Mouse (Mus musculus): ENCODE measurements around the gene Chrm4.

Gene Chrm4

DNA sequence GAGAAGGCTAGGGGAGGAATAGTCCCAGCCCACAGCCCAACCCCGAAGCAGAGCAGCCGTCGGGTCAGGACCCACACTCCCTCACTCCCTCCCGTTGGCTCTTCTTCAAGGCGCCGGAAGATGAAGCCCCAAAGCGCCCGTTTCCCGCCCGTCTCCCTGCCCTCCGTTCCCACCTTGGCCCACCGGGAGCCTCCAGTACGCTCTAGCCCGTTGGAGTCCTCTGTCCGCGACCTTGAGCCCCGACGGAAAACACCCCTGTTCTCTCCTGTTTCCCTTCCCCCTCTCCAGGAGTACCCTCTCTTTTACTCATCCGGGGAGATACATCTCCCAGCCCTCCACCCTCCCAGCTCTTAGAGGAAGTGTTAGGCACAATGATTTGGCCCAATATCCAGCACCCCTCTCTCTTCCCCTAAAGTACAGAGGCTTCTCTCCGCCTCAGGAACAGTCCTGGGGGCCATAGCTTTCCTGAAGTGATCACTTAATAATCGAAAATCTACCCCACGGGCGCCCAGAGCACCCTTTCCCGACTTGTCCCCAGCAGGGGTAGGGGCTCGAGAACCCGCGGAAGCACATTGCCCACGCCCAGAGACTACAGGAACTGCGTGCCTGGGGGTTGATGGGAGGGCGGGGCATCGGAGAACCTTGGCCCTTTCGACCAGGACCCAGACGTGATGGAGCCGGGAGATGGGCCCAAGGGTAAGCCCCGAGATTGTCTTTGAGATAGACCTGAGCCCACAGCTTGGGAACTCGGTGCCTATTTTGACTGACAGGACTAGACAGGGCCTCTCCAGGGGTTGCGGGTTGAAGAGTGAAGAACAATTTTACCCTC is 4.2 kb upstream of the Chrm4 start:
- DNase-seq (ENCODE audit: low spot score in 2 of 2), result no peak

- DNase-seq (ENCODE audit: low spot score in 2 of 2), result peak; percentile 52 to 72
Observed at GRCm38 (mm10) chr2:91923415-91924337, 3.4 kb upstream of the Chrm4 start.

GRCm38 (mm10) chr2:91924726-91925125 is 2.3 kb upstream of the Chrm4 start:
- no peak for DNase-seq (ENCODE audit: low spot score in 2 of 2)

GRCm38 (mm10) chr2:91925442-91925841 is 1.6 kb upstream of the Chrm4 start:
- peak in 1 of 2 experiments; percentile 55 for DNase-seq (ENCODE audit: low spot score in 2 of 2)

- peak; percentile 72 to 78 for DNase-seq (ENCODE audit: low spot score in 2 of 2)
Observed at GRCm38 (mm10) chr2:91927826-91928533, 931 bp downstream of the Chrm4 start.

DNA sequence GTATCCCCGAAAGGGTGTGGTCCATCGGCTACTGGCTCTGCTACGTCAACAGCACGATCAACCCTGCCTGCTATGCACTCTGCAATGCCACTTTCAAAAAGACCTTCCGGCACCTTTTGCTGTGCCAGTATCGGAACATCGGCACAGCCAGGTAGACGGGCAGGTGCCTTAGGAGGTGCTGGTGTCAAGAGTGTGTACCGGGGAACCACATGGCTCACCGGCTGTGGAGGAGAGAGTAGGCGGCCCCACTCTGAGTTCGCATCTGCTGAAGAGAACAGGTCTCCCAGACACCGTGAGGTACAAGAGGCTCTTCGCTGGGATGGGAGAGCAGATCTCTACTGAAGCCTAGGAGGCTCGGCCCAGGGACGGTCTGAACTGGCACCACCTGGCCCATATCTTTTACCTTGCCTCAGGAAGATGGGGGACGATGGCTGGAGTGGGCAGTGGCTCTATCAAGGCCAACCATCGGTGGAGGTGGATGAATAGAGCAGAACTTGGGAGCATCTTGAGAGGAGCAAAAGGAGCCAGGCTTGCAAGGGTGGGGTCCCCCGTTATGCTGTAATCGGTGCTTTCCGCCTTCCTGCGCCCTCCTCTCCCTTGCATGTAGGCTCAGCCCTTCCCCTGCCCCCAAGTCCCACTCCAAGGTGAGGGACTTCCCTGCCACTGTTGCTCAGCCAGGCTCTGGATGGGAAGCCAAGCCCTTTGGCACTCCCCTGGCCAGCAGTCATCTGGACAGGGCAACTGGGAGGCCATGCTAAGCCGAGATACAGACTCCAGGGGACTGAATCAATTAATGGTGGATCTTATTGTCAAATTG is 1.7 kb downstream of the Chrm4 start:
- no peak for DNase-seq (ENCODE audit: low spot score in 2 of 2)

DNA sequence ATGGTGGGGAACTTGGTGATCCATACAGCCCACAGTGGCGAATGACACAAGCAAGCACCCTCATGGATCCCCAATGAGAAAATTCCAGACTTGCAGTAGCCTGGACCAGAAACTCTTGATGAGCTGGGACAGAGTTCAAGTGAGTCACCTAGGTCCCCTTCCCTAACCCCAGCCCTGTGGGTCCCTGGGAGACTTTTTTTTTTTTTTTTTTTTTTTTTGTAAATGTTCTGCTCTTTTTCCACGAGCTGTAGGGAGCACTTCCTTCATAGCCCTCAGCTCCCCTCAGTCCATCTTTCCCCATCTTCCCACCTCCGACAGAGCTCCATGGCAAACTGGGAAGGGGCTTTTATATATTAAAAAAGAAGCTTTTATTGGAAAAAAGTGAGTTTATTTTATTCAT is 2.4 kb downstream of the Chrm4 start:
- DNase-seq (ENCODE audit: low spot score in 2 of 2), result no peak

DNA sequence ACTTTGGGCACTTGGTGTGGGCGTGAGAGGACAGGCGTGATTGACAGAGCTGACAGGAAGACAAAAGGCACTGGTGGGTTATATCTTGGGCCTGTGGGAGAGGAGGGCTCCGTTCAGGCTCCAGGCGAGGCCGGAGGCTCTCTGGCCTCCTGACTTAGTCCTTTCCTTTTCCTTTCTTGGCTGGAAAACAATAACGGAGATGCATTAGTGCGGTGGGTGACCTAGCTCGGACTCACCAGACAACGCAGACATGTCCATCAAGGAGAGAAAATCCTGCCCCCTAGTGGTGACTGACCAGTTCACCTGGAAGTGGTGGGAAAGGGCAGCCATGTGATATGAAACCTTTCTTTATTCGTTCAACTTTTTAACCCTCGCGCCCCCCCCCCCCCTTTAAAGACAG is 2.9 kb downstream of the Chrm4 start:
- DNase-seq (ENCODE audit: low spot score in 2 of 2), result peak in 1 of 2 experiments; percentile 25

DNA sequence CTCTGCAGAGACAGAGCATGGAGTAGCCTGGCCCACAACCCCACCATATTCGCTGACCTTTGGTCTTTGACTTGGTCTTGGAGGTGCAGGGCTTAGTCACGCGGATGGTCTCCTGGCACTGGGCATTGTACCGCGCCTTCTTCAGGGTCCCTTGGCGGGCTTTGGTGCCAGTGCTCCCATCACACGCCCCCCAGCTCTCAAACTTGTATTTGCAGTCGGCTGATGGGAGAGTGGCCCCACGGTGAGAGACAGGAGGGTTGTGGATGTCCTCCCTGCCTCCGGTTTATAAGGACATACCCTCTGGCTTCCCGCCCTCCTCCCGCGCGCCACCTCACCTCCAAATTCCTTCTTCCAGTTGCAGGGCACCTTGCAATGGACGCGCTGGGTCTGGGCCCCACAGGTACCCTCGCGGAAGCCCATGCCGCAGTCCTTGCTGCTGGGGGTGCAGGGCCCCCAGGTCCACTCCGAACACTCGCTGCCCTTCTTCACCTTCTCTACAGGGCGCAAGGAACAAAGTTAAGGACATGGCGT is 3.8 kb downstream of the Chrm4 start:
- no peak for DNase-seq (ENCODE audit: low spot score in 2 of 2)

- no peak for DNase-seq (ENCODE audit: low spot score in 2 of 2)
Observed at GRCm38 (mm10) chr2:91931328-91932159, 4.5 kb downstream of the Chrm4 start.

DNA sequence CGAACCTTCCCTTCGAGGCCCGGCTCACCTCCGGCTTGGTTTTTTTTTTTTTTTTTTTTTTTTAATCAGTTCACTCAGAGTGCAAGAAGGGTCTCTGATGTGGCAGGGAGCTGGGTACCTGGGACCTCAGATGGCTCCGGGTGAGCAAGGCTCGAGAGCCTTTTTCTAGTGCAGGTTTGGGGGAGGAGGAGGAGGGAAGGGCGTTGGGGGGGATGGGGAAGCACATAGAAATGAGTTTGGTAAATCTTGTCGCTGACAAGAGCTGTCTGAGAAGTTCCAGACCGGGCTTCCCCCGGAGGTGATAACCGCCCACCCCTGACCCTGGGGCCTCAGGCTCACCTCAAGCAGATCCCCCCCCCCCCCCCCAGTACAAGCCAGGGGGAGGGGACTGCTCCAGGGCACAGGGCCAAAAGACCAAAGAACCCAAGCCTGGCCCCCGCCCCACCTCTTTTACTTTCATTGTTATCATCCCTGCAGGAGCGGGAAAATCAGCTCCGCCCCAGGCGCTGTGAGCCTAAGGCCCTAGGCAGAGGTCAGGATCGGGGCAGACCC is 5.2 kb downstream of the Chrm4 start, which contains the start of gene Mdk:
TSS of gene Mdk (minus strand) at position 138 of the 552 bp plus-strand sequence.
- no peak for DNase-seq (ENCODE audit: low spot score in 2 of 2)

- no peak for DNase-seq (ENCODE audit: low spot score in 2 of 2)
Observed at GRCm38 (mm10) chr2:91932737-91933350, 5.8 kb downstream of the Chrm4 start.

- no peak for DNase-seq (ENCODE audit: low spot score in 2 of 2)
Observed at GRCm38 (mm10) chr2:91933471-91933870, 6.4 kb downstream of the Chrm4 start.

DNA sequence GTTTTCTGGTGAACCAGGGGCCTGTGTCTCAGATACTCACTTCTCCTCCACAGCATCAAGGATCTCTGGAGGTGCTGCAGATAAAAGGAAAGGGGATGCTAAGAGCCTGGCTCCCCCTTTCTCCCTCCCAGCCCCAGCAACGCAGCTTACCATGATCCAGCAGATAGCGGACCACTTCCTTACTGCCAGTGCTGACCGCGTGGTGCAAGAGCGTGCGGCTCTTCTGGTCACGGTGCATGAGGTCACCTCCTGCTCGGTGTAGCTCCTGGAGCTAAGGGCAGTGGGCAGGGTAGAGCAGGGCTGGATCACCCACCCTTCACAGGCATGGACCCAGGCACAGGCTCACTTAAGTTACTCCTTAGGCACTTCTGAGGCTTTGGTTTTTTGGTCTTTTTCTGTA is 7.0 kb downstream of the Chrm4 start:
- no peak for DNase-seq (ENCODE audit: low spot score in 2 of 2)

GRCm38 (mm10) chr2:91934826-91935525 is 7.9 kb downstream of the Chrm4 start:
- no peak for DNase-seq (ENCODE audit: low spot score in 2 of 2)

- DNase-seq (ENCODE audit: low spot score in 2 of 2), result no peak
Observed at GRCm38 (mm10) chr2:91936154-91936553, 9.1 kb downstream of the Chrm4 start.

DNA sequence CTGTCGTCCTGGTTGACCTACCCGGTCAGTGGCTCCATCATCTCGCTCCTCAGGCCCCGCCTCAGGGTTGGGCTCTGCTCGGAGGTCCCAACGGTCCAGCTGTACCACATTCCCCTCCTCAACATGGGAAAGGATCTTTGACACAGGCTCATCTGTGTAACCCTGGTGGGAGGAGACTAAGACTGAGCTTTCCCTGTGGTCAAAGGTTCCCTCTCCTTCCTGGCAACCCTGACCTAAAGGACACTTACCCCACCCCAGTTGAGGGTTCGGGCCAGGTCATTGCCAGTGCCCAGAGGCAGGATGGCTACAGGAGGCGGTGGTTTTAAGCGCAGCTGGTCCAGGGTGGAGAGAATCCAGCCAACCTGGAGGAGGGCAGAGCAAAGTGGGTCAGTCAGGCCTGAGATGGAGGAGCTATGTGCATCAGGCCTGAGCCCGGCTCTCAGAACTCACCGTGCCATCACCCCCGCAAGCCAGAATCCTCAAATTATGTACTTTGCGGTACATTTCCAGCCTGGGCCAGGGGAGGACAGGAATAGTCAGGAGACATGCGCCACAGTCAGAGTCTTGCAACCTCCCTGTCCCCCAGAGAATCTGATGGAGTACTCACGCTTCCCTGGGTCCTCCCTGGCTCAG is 12.4 kb downstream of the Chrm4 start:
- no peak for DNase-seq (ENCODE audit: low spot score in 2 of 2)

GRCm38 (mm10) chr2:91942356-91942755 is 15.3 kb downstream of the Chrm4 start:
- no peak for DNase-seq (ENCODE audit: low spot score in 2 of 2)

All from frontal cortex, postnatal 10 days (tissue).